Mouse (Mus musculus) midbrain, embryonic 14.5 days (tissue): ENCODE measurements around the gene Fam221b. TPM values are rescaled to one million over a fixed set of nuclear protein-coding genes. Genes with fewer than 3 reads are reported as not detected.

Experiments
- ATAC-seq: fragments of 200-750 bp; cut with Nextera tagmentation; 2 replicates; pipeline ENCODE4 v1.8.0; 2017; ENCODE audit warnings: moderate number of reproducible peaks, moderate library complexity; ENCODE audit not compliant: low FRiP score, low TSS enrichment
- DNase-seq: peaks from one replicate; pipeline ENCODE4 v3.0.0-alpha.2; 2015
- H3K27ac ChIP-seq: fragments of 300-500 bp; sonication (generic); replicated peaks from 2 replicates; pipeline ENCODE4 v1.5.1; 2014; ENCODE audit warnings: mild to moderate bottlenecking, low read depth, low read length, moderate library complexity
- H3K27me3 ChIP-seq: fragments of 300-500 bp; sonication (generic); 2 replicates; pipeline ENCODE4 v1.6.1; 2014; ENCODE audit warnings: low read length, control low read depth, mixed read lengths; ENCODE audit not compliant: control insufficient read depth, insufficient read depth
- H3K36me3 ChIP-seq: fragments of 300-500 bp; sonication (generic); 2 replicates; pipeline ENCODE4 v1.6.1; 2014; ENCODE audit warnings: low read length, control low read depth; ENCODE audit not compliant: control insufficient read depth, insufficient read depth
- H3K4me1 ChIP-seq: fragments of 300-500 bp; sonication (generic); 2 replicates; pipeline ENCODE4 v1.6.1; 2014; ENCODE audit warnings: mild to moderate bottlenecking, antibody characterized with exemption, low read length, control low read depth; ENCODE audit not compliant: control insufficient read depth, insufficient read depth
- H3K4me2 ChIP-seq: fragments of 300-500 bp; sonication (generic); 2 replicates; pipeline ENCODE4 v1.6.1; 2014; ENCODE audit warnings: mild to moderate bottlenecking, low read length, moderate library complexity
- H3K4me3 ChIP-seq: fragments of 300-500 bp; sonication (generic); replicated peaks from 2 replicates; pipeline ENCODE4 v1.5.1; 2014; ENCODE audit warnings: low read depth, low read length
- H3K9ac ChIP-seq: fragments of 300-500 bp; sonication (generic); replicated peaks from 2 replicates; pipeline ENCODE4 v1.6.1; 2014; ENCODE audit warnings: mild to moderate bottlenecking, low read length, moderate library complexity
- H3K9me3 ChIP-seq: fragments of 300-500 bp; sonication (generic); 2 replicates; pipeline ENCODE4 v1.6.1; 2016; ENCODE audit warnings: low read length, control low read depth, mixed read lengths; ENCODE audit not compliant: control insufficient read depth
- WGBS: fragments of 180-500 bp; shearing (Covaris S2); extraction: QIAGEN DNeasy Blood & Tissue Kit; methylation state at CpG from one replicate; pipeline ENCODE4 v1.1.7; 2014; 5-methylcytosine and 5-hydroxymethylcytosine counted together
- microRNA-seq: library from miRNA; unstranded; fragments of <30 nt; microRNA quantifications from one replicate; pipeline ENCODE4, GENCODE M21; 2016
- polyA plus RNA-seq: library from polyadenylated mRNA; unstranded; fragments of >200 nt; fragmentation: Nextera tagmentation; extraction: Ambion mirVana; gene quantifications from 2 replicates; pipeline ENCODE4 v1.2.1, GENCODE M21; 2014

The Fam221b gene
- polyA plus RNA-seq, 1 experiment from 2014 or later = 2.9 TPM

- DNase-seq (no peak), ATAC-seq (no peak)
- Histone ChIP-seq H3K4me3 (no peak overlapping the region), H3K27ac (no peak overlapping the region), H3K4me1 (no peaks in the 10 kb centered on the region), H3K9ac (no peak overlapping the region), H3K9me3 (no peaks in the 10 kb centered on the region), H3K36me3 (no peaks in the 10 kb centered on the region), H3K27me3 (no peaks in the 10 kb centered on the region), H3K4me2 (no peak overlapping the region)
- WGBS = 72% methylated on average over 10 of the region's 10 CpGs
These were observed 56.4 kb downstream of the Fam221b start for GRCm38 (mm10) chr4:43612534-43612933.

Small RNA genes within 50 kb of the gene (microRNA-seq; reads per million reads assigned to microRNA genes)
- gene Gm25262 = not detected

Other genes with a start within 250 kb of the Fam221b start
- 0.46 and 0.76 TPM in 2 replicates for gene Fam166b, start 240.0 kb downstream of the Fam221b start, polyA plus RNA-seq
- 20.9 and 21.2 TPM in 2 replicates for gene Tesk1, start 227.2 kb downstream of the Fam221b start, polyA plus RNA-seq
- gene Cd72, start 214.5 kb downstream of the Fam221b start, polyA plus RNA-seq = 7.9 and 12.9 TPM in 2 replicates
- gene Sit1, start 185.4 kb downstream of the Fam221b start, polyA plus RNA-seq = not detected in 2 replicates
- 68.1 and 80.6 TPM in 2 replicates for gene Ccdc107, start 176.2 kb downstream of the Fam221b start, polyA plus RNA-seq
- 5.0 and 6.0 TPM in 2 replicates for gene Arhgef39, start 169.4 kb downstream of the Fam221b start, polyA plus RNA-seq
- 0.30 TPM in 1 of 2 replicates, not detected in the other for gene Car9, start 162.2 kb downstream of the Fam221b start, polyA plus RNA-seq
- gene Tpm2, start 145.4 kb downstream of the Fam221b start, polyA plus RNA-seq = 3.6 and 10.8 TPM in 2 replicates
- 80.9 and 82.8 TPM in 2 replicates for gene Creb3, start 106.8 kb downstream of the Fam221b start, polyA plus RNA-seq
- gene Tln1, start 106.5 kb downstream of the Fam221b start, polyA plus RNA-seq = 60.3 and 65.5 TPM in 2 replicates
- 27.2 and 28.5 TPM in 2 replicates for gene Rgp1, start 90.4 kb downstream of the Fam221b start, polyA plus RNA-seq
- gene Gba2, start 90.3 kb downstream of the Fam221b start, polyA plus RNA-seq = 50.5 and 53.4 TPM in 2 replicates
- gene Msmp, start 84.7 kb downstream of the Fam221b start, polyA plus RNA-seq = 2.1 TPM in 2 replicates
- 15.1 and 16.2 TPM in 2 replicates for gene Npr2, start 37.2 kb downstream of the Fam221b start, polyA plus RNA-seq
- gene Spag8, start 15.6 kb downstream of the Fam221b start, polyA plus RNA-seq = 5.1 and 5.8 TPM in 2 replicates
- gene Hint2, start 12.7 kb downstream of the Fam221b start, polyA plus RNA-seq = 68.8 and 81.3 TPM in 2 replicates
- 11.2 and 13.3 TPM in 2 replicates for gene Tmem8b, start 174 bp downstream of the Fam221b start, polyA plus RNA-seq
- gene Olfr70, start 31.7 kb upstream of the Fam221b start, polyA plus RNA-seq = not detected in 2 replicates
- gene Olfr71, start 41.1 kb upstream of the Fam221b start, polyA plus RNA-seq = 0.16 TPM in 1 of 2 replicates, not detected in the other
- 0.20 and 0.30 TPM in 2 replicates for gene Hrct1, start 58.0 kb upstream of the Fam221b start, polyA plus RNA-seq
- gene Spaar, start 60.9 kb upstream of the Fam221b start, polyA plus RNA-seq = not detected in 2 replicates
- gene Olfr159, start 101.9 kb upstream of the Fam221b start, polyA plus RNA-seq = not detected in 2 replicates
- gene Olfr156, start 154.8 kb upstream of the Fam221b start, polyA plus RNA-seq = not detected in 2 replicates
- gene Olfr157, start 171.1 kb upstream of the Fam221b start, polyA plus RNA-seq = not detected in 2 replicates
- gene Olfr155, start 182.4 kb upstream of the Fam221b start, polyA plus RNA-seq = not detected in 2 replicates
- gene Reck, start 206.4 kb upstream of the Fam221b start, polyA plus RNA-seq = 4.4 and 6.8 TPM in 2 replicates